Mouse (Mus musculus) gastrocnemius, adult 8-10 months (tissue): ENCODE results near the gene Prpf8. TPM values are rescaled to one million over a fixed set of nuclear protein-coding genes. Genes with fewer than 3 reads are reported as not detected.
A peak's percentile ranks its signal among the peaks of the same experiment; 100 is the strongest.
"Not testable (repeated sequence)": the region's sequence is repeated elsewhere in the genome, so short reads cannot be mapped to it uniquely, and the experiment has no call there.

ENCODE experiments used
- DNase-seq, 2 experiments: peaks; one replicate each; pipeline ENCODE4 v3.0.0; 2022; ENCODE audit warnings: low spot score in 2 of 2
- total RNA-seq, 4 experiments: library from RNA; stranded (reverse); gene quantifications; 2 replicates each; pipeline ENCODE4 v1.2.4; 2022

Prpf8 gene
- total RNA-seq, result 10 to 100 TPM; 73.7 to 90.1 (median 78.3) TPM

GRCm38 (mm10) chr11:75486601-75487285 lies at the start of gene Prpf8:
TSS of gene Prpf8 (plus strand) at chr11:75486816.
- DNase-seq, result peak; percentile 95 to 97

- DNase-seq, result no peak
These were observed 48.4 kb upstream of the Prpf8 start for GRCm38 (mm10) chr11:75438194-75438593.

- no peak for DNase-seq
These were observed 47.8 kb upstream of the Prpf8 start for GRCm38 (mm10) chr11:75438804-75439203.

GRCm38 (mm10) chr11:75439363-75439762 lies 47.3 kb upstream of the Prpf8 start, which contains the start of gene Serpinf2:
TSS of gene Serpinf2 (minus strand) at chr11:75439591.
- DNase-seq, result no peak

- DNase-seq, result no peak
These were observed 46.7 kb upstream of the Prpf8 start for GRCm38 (mm10) chr11:75439951-75440350.

- no peak for DNase-seq
These were observed 45.6 kb upstream of the Prpf8 start for GRCm38 (mm10) chr11:75441034-75441433.

GRCm38 (mm10) chr11:75441601-75442000 lies 45.0 kb upstream of the Prpf8 start:
- no peak for DNase-seq

GRCm38 (mm10) chr11:75443711-75444110 lies 42.9 kb upstream of the Prpf8 start:
- DNase-seq, result no peak

- DNase-seq, result no peak
These were observed 38.0 kb upstream of the Prpf8 start for GRCm38 (mm10) chr11:75448575-75448974.

- no peak for DNase-seq
These were observed 36.9 kb upstream of the Prpf8 start for GRCm38 (mm10) chr11:75449695-75450094.

GRCm38 (mm10) chr11:75450304-75450908 lies 36.2 kb upstream of the Prpf8 start:
- no peak for DNase-seq

- DNase-seq, result no peak
These were observed 35.7 kb upstream of the Prpf8 start for GRCm38 (mm10) chr11:75450936-75451335.

GRCm38 (mm10) chr11:75452081-75452480 lies 34.5 kb upstream of the Prpf8 start:
- no peak for DNase-seq

GRCm38 (mm10) chr11:75452812-75453557 lies 33.6 kb upstream of the Prpf8 start:
- no peak for DNase-seq

GRCm38 (mm10) chr11:75453991-75454930 lies 32.4 kb upstream of the Prpf8 start, which contains the start of gene Wdr81:
TSS of gene Wdr81 (minus strand) at chr11:75454717.
- DNase-seq, result peak; percentile 74 to 81

- no peak for DNase-seq
These were observed 31.4 kb upstream of the Prpf8 start for GRCm38 (mm10) chr11:75455041-75455736.

- not testable (repeated sequence) for DNase-seq
These were observed 30.6 kb upstream of the Prpf8 start for GRCm38 (mm10) chr11:75455971-75456370.

- no peak for DNase-seq
These were observed 30.2 kb upstream of the Prpf8 start for GRCm38 (mm10) chr11:75456440-75456871.

GRCm38 (mm10) chr11:75458169-75458568 lies 28.4 kb upstream of the Prpf8 start:
- DNase-seq, result no peak

- peak; percentile 40 to 55 for DNase-seq
These were observed 28.0 kb upstream of the Prpf8 start for GRCm38 (mm10) chr11:75458628-75459041.
